Mouse (Mus musculus): ENCODE results near the gene Caskin2. TPM values are rescaled to one million over a fixed set of nuclear protein-coding genes. Genes with fewer than 3 reads are reported as not detected.

Gene Caskin2
- total and polyA plus RNA-seq, 3 experiments = 6.5 to 10.9 TPM; not detected in 1

GRCm38 (mm10) chr11:115823774-115824740, 10.6 kb upstream of the Caskin2 start, which contains the start of gene Llgl2:
Gene Llgl2, plus strand, starts transcription at chr11:115824049.
- H3K27me3 ChIP-seq (ENCODE audit: control insufficient read depth in 1 of 2, insufficient read depth in 2 of 2, low read length in 2 of 2) = no peaks in the 10 kb centered on the region
- DNase-seq (ENCODE audit: low read depth, low spot score) = peak; percentile 96
- peaks cover 9% of the 10 kb centered on the region for H3K79me2 ChIP-seq (ENCODE audit: control insufficient read depth, insufficient read depth, low read length, poor library complexity)
- H3K4me1 ChIP-seq (ENCODE audit: control insufficient read depth in 1 of 2, insufficient read depth in 2 of 2, low read length in 2 of 2) = peaks cover 0 to 14% of the 10 kb centered on the region in 2 experiments; a peak in 3 of 4 replicates
- H3K9ac ChIP-seq (ENCODE audit: control insufficient read depth, low read depth, low read length, poor library complexity, severe bottlenecking) = peak within 1 kb of the TSS; percentile 82
- H3K4me3 ChIP-seq (ENCODE audit: control insufficient read depth in 1 of 2, insufficient read depth in 1 of 2, low read depth in 2 of 2, low read length in 2 of 2) = peak within 1 kb of the TSS; percentile 80 to 96
- no peaks in the 10 kb centered on the region for H3K9me3 ChIP-seq (replicated peaks; ENCODE audit: insufficient read depth, low read length)
- peaks cover 0 to 4% of the 10 kb centered on the region in 2 experiments; a peak in 1 of 4 replicates for H3K36me3 ChIP-seq (ENCODE audit: control insufficient read depth in 1 of 2, insufficient read depth in 2 of 2, low read length in 2 of 2)
- H3K27ac ChIP-seq (ENCODE audit: control insufficient read depth, low read depth, low read length) = 0 out of 2 replicates have a peak within 1 kb of the TSS, but pooled peaks have one; percentile 11
- TF ChIP-seq ETS1 (IDR thresholded peaks at IDR 0.05; ENCODE audit: low read depth, low read length) = peak; percentile 45; the same call in 1 of the 2 replicates
- peak; percentile 40; the same call in 1 of the 2 replicates for TF ChIP-seq TBP (IDR thresholded peaks at IDR 0.05; ENCODE audit: low read depth, low read length)
- no peak for TF ChIP-seq MYC (IDR thresholded peaks at IDR 0.05; ENCODE audit: low read depth, low read length)
- TF ChIP-seq E2F4 (IDR thresholded peaks at IDR 0.05; ENCODE audit: borderline replicate concordance, low read depth, low read length) = no peak
- TF ChIP-seq BHLHE40 (IDR thresholded peaks at IDR 0.05; ENCODE audit: borderline replicate concordance, low read depth, low read length) = no peak
- TF ChIP-seq USF2 (IDR thresholded peaks at IDR 0.05; ENCODE audit: borderline replicate concordance in 1 of 2, insufficient read depth in 1 of 2, low read depth in 1 of 2, low read length in 2 of 2) = no peak
- TF ChIP-seq CHD2 (IDR thresholded peaks at IDR 0.05; ENCODE audit: low read length) = no peak
- TF ChIP-seq ZMIZ1 (IDR thresholded peaks at IDR 0.05; ENCODE audit: low read depth, low read length) = peak; percentile 94
- TF ChIP-seq CHD1 (IDR thresholded peaks at IDR 0.05; ENCODE audit: low read depth, low read length) = no peak
- 0 out of 2 replicates have a peak, but pooled peaks have one; percentile 28 for TF ChIP-seq RCOR1 (IDR thresholded peaks at IDR 0.05; ENCODE audit: low read depth, low read length)
- TF ChIP-seq ZC3H11A (IDR thresholded peaks at IDR 0.05; ENCODE audit: low read depth, low read length) = no peak
- no peak for TF ChIP-seq RAD21 (IDR thresholded peaks at IDR 0.05; ENCODE audit: low read depth, low read length)
- no peak for TF ChIP-seq EP300 (IDR thresholded peaks at IDR 0.05; ENCODE audit: low read depth in 1 of 2, low read length in 2 of 2)
- peak; percentile 87; the same call in 1 of the 2 replicates for TF ChIP-seq UBTF (IDR thresholded peaks at IDR 0.05; ENCODE audit: borderline replicate concordance, insufficient read depth, low read depth, low read length)
- no peak for TF ChIP-seq POLR2AphosphoS5 (IDR thresholded peaks at IDR 0.05; ENCODE audit: borderline replicate concordance, low read depth, low read length)
- TF ChIP-seq ELF1 (IDR thresholded peaks at IDR 0.05; ENCODE audit: low read depth, low read length) = peak; percentile 70
- no peak for TF ChIP-seq JUND (IDR thresholded peaks at IDR 0.05; ENCODE audit: low read depth, low read length)
- peak; percentile 74; the same call in 1 of the 2 replicates for TF ChIP-seq POLR2AphosphoS2 (IDR thresholded peaks at IDR 0.05; ENCODE audit: low read length)
- TF ChIP-seq MAFK (IDR thresholded peaks at IDR 0.05; ENCODE audit: borderline replicate concordance, low read depth, low read length) = no peak
- TF ChIP-seq SMC3 (IDR thresholded peaks at IDR 0.05; ENCODE audit: low read depth, low read length) = no peak
- peak; percentile 88 for TF ChIP-seq POLR2A (IDR thresholded peaks at IDR 0.05; ENCODE audit: control insufficient read depth in 1 of 2, insufficient read depth in 1 of 2, low read depth in 1 of 2, low read length in 2 of 2, poor library complexity in 1 of 2)
- peak; percentile 40; the same call in 1 of the 2 replicates for TF ChIP-seq NRF1 (IDR thresholded peaks at IDR 0.05; ENCODE audit: insufficient read depth, low read depth, low read length, poor library complexity, severe bottlenecking)
- TF ChIP-seq ZKSCAN1 (IDR thresholded peaks at IDR 0.05; ENCODE audit: low read depth, low read length) = no peak
- TF ChIP-seq HCFC1 (IDR thresholded peaks at IDR 0.05; ENCODE audit: low read depth, low read length) = peak; percentile 66
- TF ChIP-seq TCF12 (IDR thresholded peaks at IDR 0.05; ENCODE audit: low read depth, low read length) = peak; percentile 62; the same call in 1 of the 2 replicates
- peak; percentile 76 for TF ChIP-seq SIN3A (IDR thresholded peaks at IDR 0.05; ENCODE audit: low read length)
- TF ChIP-seq MXI1 (IDR thresholded peaks at IDR 0.05; ENCODE audit: low read depth, low read length) = peak; percentile 67
- no peak; the same call in 1 of the 2 replicates for TF ChIP-seq KAT2A (conservative IDR thresholded peaks at IDR 0.05; ENCODE audit: low read depth, low read length)
- no peak for TF ChIP-seq GATA1 (IDR thresholded peaks at IDR 0.05; ENCODE audit: low read depth, low read length)
- peak; percentile 22; the same call in 1 of the 2 replicates for TF ChIP-seq MAX (IDR thresholded peaks at IDR 0.05; ENCODE audit: low read length)
- no peak for TF ChIP-seq ZNF384 (IDR thresholded peaks at IDR 0.05; ENCODE audit: low read depth, low read length)
- TF ChIP-seq TAL1 (IDR thresholded peaks at IDR 0.05; ENCODE audit: low read length) = no peak
- TF ChIP-seq GABPA (IDR thresholded peaks at IDR 0.05; ENCODE audit: low read depth, low read length) = no peak
- no peak for TF ChIP-seq MYB (IDR thresholded peaks at IDR 0.05; ENCODE audit: low read depth, low read length)
- TF ChIP-seq CTCF (IDR thresholded peaks at IDR 0.05 in 2 of 3, conservative IDR thresholded peaks at IDR 0.05 in 1 of 3; ENCODE audit: control insufficient read depth in 1 of 3, insufficient read depth in 1 of 3, low read depth in 2 of 3, low read length in 3 of 3, poor library complexity in 1 of 3, severe bottlenecking in 1 of 3) = no peak

Data from MEL (cell line).